Mouse (Mus musculus): ENCODE results near the gene Ptges3.

DNA sequence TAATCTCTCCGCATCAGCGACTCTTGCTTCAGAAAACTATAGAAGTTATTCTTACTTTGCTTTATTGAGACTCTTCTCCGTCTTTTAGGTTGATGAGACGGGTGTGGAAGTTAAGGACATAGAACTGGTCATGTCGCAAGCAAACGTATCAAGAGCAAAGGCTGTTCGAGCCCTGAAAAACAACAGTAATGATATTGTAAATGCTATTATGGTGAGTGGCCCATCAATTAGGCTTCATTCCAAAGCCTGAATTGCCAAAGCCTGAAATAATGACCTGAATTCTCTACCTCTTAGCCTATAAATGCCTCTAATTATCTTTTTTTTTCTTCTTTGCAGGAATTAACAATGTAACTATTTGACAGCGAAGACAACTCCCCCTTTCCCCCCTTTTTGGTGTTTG is 10.6 kb upstream of the Ptges3 start:
- TF ChIP-seq CTCF (IDR thresholded peaks at IDR 0.05; ENCODE audit: insufficient read depth, low read depth, low read length) (no peak), POLR2A (IDR thresholded peaks at IDR 0.05; ENCODE audit: insufficient read depth, low read depth, low read length) (no peak)
